Mouse (Mus musculus): ENCODE results near the gene Efnb2.

The Efnb2 gene

GRCm38 (mm10) chr8:8568215-8568773 lies 92.7 kb downstream of the Efnb2 start:
- DNase-seq = no peak
